Mouse (Mus musculus) MEL (cell line): ENCODE measurements around the gene Pafah1b2.

ENCODE experiments used
- BHLHE40 ChIP-seq: IDR thresholded peaks from 2 replicates; pipeline ENCODE4 v1.6.1; 2012; ENCODE audit warnings: low read depth, mild to moderate bottlenecking, inconsistent platforms, low read length, improper control_type of control experiment, borderline replicate concordance
- CTCF ChIP-seq, 3 experiments: IDR thresholded peaks in 2 of 3; conservative IDR thresholded peaks in 1 of 3; 2 replicates each; pipeline ENCODE4 v1.5.1; 2011 to 2012; ENCODE audit warnings: low read length in 3 of 3, low read depth in 2 of 3, mild to moderate bottlenecking in 2 of 3, improper control_type of control experiment in 1 of 3, inconsistent platforms in 1 of 3, mixed read lengths in 1 of 3, moderate library complexity in 1 of 3; ENCODE audit not compliant: control insufficient read depth in 1 of 3, insufficient read depth in 1 of 3, poor library complexity in 1 of 3, severe bottlenecking in 1 of 3
- E2F4 ChIP-seq: IDR thresholded peaks from 2 replicates; pipeline ENCODE4 v1.6.1; 2011; ENCODE audit warnings: low read depth, low read length, improper control_type of control experiment, borderline replicate concordance
- EP300 ChIP-seq, 2 experiments: IDR thresholded peaks; 2 replicates each; pipeline ENCODE4 v1.6.1; 2011; ENCODE audit warnings: improper control_type of control experiment in 2 of 2, low read length in 2 of 2, low read depth in 1 of 2, mild to moderate bottlenecking in 1 of 2
- GATA1 ChIP-seq: IDR thresholded peaks from 2 replicates; pipeline ENCODE4 v1.6.1; 2011; ENCODE audit warnings: low read depth, low read length, improper control_type of control experiment
- MAFK ChIP-seq: IDR thresholded peaks from 2 replicates; pipeline ENCODE4 v1.6.1; 2011; ENCODE audit warnings: low read depth, mild to moderate bottlenecking, low read length, improper control_type of control experiment, borderline replicate concordance
- MEF2A ChIP-seq: IDR thresholded peaks from 2 replicates; pipeline ENCODE4 v1.6.1; 2014; ENCODE audit warnings: low read depth, mild to moderate bottlenecking, inconsistent platforms, low read length, improper control_type of control experiment; ENCODE audit not compliant: poor library complexity, insufficient replicate concordance, severe bottlenecking; ENCODE audit errors: extremely low read depth
- NRF1 ChIP-seq: IDR thresholded peaks from 2 replicates; pipeline ENCODE4 v1.6.1; 2014; ENCODE audit warnings: low read depth, mild to moderate bottlenecking, inconsistent platforms, low read length, improper control_type of control experiment, moderate library complexity; ENCODE audit not compliant: poor library complexity, insufficient read depth, severe bottlenecking
- POLR2A ChIP-seq, 2 experiments: IDR thresholded peaks; 2 replicates each; pipeline ENCODE4 v1.6.1; 2011 to 2012; ENCODE audit warnings: low read length in 2 of 2, mild to moderate bottlenecking in 2 of 2, control low read depth in 1 of 2, improper control_type of control experiment in 1 of 2, low read depth in 1 of 2, moderate library complexity in 1 of 2; ENCODE audit not compliant: control insufficient read depth in 1 of 2, insufficient read depth in 1 of 2, poor library complexity in 1 of 2
- POLR2AphosphoS2 ChIP-seq: IDR thresholded peaks from 2 replicates; pipeline ENCODE4 v1.6.1; 2011; ENCODE audit warnings: low read length, improper control_type of control experiment
- SIN3A ChIP-seq: IDR thresholded peaks from 2 replicates; pipeline ENCODE4 v1.6.1; 2012; ENCODE audit warnings: low read length, improper control_type of control experiment, inconsistent platforms
- TAL1 ChIP-seq: IDR thresholded peaks from 2 replicates; pipeline ENCODE4 v1.6.1; 2012; ENCODE audit warnings: mild to moderate bottlenecking, inconsistent platforms, low read length, moderate library complexity, mixed read lengths
- USF1 ChIP-seq: IDR thresholded peaks from 2 replicates; pipeline ENCODE4 v1.6.1; 2014; ENCODE audit warnings: low read depth, mild to moderate bottlenecking, inconsistent platforms, low read length, improper control_type of control experiment, moderate library complexity
- USF2 ChIP-seq, 2 experiments: IDR thresholded peaks; 2 replicates each; pipeline ENCODE4 v1.6.1; 2011 to 2012; ENCODE audit warnings: improper control_type of control experiment in 2 of 2, low read length in 2 of 2, borderline replicate concordance in 1 of 2, inconsistent platforms in 1 of 2, low read depth in 1 of 2, mild to moderate bottlenecking in 1 of 2; ENCODE audit not compliant: insufficient read depth in 1 of 2

GRCm38 (mm10) chr9:46042387-46042786 is 29.9 kb upstream of the Pafah1b2 start:
- TF ChIP-seq CTCF (IDR thresholded peaks at IDR 0.05 in 2 of 3, conservative IDR thresholded peaks at IDR 0.05 in 1 of 3; ENCODE audit: control insufficient read depth in 1 of 3, insufficient read depth in 1 of 3, low read depth in 2 of 3, low read length in 3 of 3, poor library complexity in 1 of 3, severe bottlenecking in 1 of 3) (no peak), POLR2A (IDR thresholded peaks at IDR 0.05; ENCODE audit: control insufficient read depth in 1 of 2, insufficient read depth in 1 of 2, low read depth in 1 of 2, low read length in 2 of 2, poor library complexity in 1 of 2) (no peak), NRF1 (no peak), BHLHE40 (no peak), TAL1 (no peak), GATA1 (no peak), POLR2AphosphoS2 (no peak), MAFK (no peak), E2F4 (no peak), MEF2A (no peak), EP300 (IDR thresholded peaks at IDR 0.05; ENCODE audit: low read depth in 1 of 2, low read length in 2 of 2) (no peak), USF2 (IDR thresholded peaks at IDR 0.05; ENCODE audit: borderline replicate concordance in 1 of 2, insufficient read depth in 1 of 2, low read depth in 1 of 2, low read length in 2 of 2) (no peak), SIN3A (no peak), USF1 (no peak)
